Mouse (Mus musculus): ENCODE results near the gene Spsb1.

DNA sequence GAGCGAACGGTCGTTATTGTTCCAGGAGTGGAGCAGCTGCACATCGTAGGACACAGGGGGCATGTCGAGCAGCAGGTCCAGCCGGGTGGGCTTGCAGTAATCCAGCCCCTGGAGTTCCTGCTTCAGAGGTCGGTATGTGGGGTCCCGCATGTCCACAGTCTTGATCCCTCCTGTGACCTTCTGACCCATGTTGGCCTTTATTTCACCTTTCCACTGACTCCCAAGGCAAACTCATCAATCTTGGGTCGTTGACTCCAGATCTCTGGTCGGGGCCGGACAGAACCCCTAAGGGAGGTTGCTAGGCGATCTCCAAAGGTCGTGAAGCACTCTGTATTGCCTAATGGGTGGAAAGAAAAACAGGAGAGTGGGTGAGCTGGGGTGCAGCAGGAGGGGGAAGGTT lies 47.9 kb downstream of the Spsb1 start:
- TF ChIP-seq POLR2A (IDR thresholded peaks at IDR 0.05; ENCODE audit: borderline replicate concordance, control insufficient read depth, low read depth, low read length) (no peak), CTCF (IDR thresholded peaks at IDR 0.05; ENCODE audit: control insufficient read depth, insufficient read depth, low read length) (no peak)

Measured in bone marrow, adult 2 months (tissue).